Mouse (Mus musculus) liver, embryonic 13.5 days (tissue): ENCODE measurements around the gene Pde6h. TPM values are rescaled to one million over a fixed set of nuclear protein-coding genes. Genes with fewer than 3 reads are reported as not detected.
A peak's percentile ranks its signal among the peaks of the same experiment; 100 is the strongest.

ENCODE experiments used
- ATAC-seq: fragments of 200-750 bp; cut with Nextera tagmentation; 2 replicates; pipeline ENCODE4 v1.8.0; 2017; ENCODE audit warnings: low read depth, mild to moderate bottlenecking, moderate number of reproducible peaks, moderate library complexity
- DNase-seq: peaks from one replicate; pipeline ENCODE4 v3.0.0; 2022
- H3K27ac ChIP-seq: fragments of 300-500 bp; sonication (generic); 2 replicates; pipeline ENCODE4 v1.5.1; 2015; ENCODE audit warnings: moderate library complexity, mild to moderate bottlenecking, inconsistent platforms
- H3K27me3 ChIP-seq: fragments of 300-500 bp; sonication (generic); 2 replicates; pipeline ENCODE4 v1.6.1; 2015; ENCODE audit warnings: mild to moderate bottlenecking, inconsistent platforms
- H3K36me3 ChIP-seq: fragments of 300-500 bp; sonication (generic); 2 replicates; pipeline ENCODE4 v1.6.1; 2015; ENCODE audit warnings: mild to moderate bottlenecking, inconsistent platforms
- H3K4me1 ChIP-seq: fragments of 300-500 bp; sonication (generic); replicated peaks from 2 replicates; pipeline ENCODE4 v1.6.1; 2015; ENCODE audit warnings: inconsistent platforms
- H3K4me2 ChIP-seq: fragments of 300-500 bp; sonication (generic); 2 replicates; pipeline ENCODE4 v1.6.1; 2015; ENCODE audit warnings: inconsistent platforms, mild to moderate bottlenecking, moderate library complexity
- H3K4me3 ChIP-seq: fragments of 300-500 bp; sonication (generic); replicated peaks from 2 replicates; pipeline ENCODE4 v1.5.1; 2015; ENCODE audit warnings: mild to moderate bottlenecking, inconsistent platforms
- H3K9ac ChIP-seq: fragments of 300-500 bp; sonication (generic); 2 replicates; pipeline ENCODE4 v1.6.1; 2015; ENCODE audit warnings: mild to moderate bottlenecking, inconsistent platforms
- H3K9me3 ChIP-seq: fragments of 300-500 bp; sonication (generic); replicated peaks from 2 replicates; pipeline ENCODE4 v1.6.1; 2016; ENCODE audit warnings: inconsistent platforms
- WGBS: fragments of 180-500 bp; shearing (Covaris S2); methylation state at CpG from one replicate; pipeline ENCODE4 v1.1.7; 2015; ENCODE audit not compliant: insufficient replicate concordance; 5-methylcytosine and 5-hydroxymethylcytosine counted together
- polyA plus RNA-seq: library from polyadenylated mRNA; unstranded; fragments of >200 nt; fragmentation: Nextera tagmentation; extraction: Ambion mirVana; gene quantifications from 2 replicates; pipeline ENCODE4 v1.2.1, GENCODE M21; 2015

The Pde6h gene
- polyA plus RNA-seq, 1 experiment from 2014 or later: not detected

DNA sequence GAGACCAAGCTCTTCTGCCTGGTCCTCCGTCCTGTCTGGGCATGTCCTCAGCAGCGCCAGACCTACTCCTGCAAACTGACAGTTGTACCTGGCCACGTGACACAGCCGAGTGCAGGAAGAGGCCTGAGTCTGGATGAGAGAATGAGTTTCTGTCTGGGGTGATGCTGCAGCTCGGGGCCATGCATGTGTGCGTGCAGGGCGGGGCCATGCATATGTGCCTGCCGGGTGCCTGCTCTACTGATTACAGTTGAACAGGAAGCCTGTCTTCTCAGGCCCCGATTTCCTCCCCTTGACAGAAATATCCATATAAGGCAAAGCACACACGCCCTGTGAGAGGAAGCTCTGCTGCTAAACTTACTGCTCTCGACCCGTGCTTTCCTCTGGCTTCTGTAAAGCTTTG, 7.0 kb downstream of the Pde6h start:
- DNase-seq: peak; percentile 30
- H3K4me1 ChIP-seq: peaks cover 32% of the 10 kb centered on the region
- peak overlapping the region; percentile 50 for H3K27ac ChIP-seq
- peak; percentile 99 for ATAC-seq
- no peaks in the 10 kb centered on the region for H3K27me3 ChIP-seq
- peak overlapping the region; percentile 48 for H3K4me2 ChIP-seq
- H3K9me3 ChIP-seq: no peaks in the 10 kb centered on the region
- H3K36me3 ChIP-seq: peaks cover 8% of the 10 kb centered on the region
- peak overlapping the region; percentile 49 for H3K9ac ChIP-seq
- H3K4me3 ChIP-seq: 0 out of 2 replicates have a peak overlapping the region, but pooled peaks have one; percentile 8
- 6% methylated on average over 12 of the region's 12 CpGs for WGBS

DNA sequence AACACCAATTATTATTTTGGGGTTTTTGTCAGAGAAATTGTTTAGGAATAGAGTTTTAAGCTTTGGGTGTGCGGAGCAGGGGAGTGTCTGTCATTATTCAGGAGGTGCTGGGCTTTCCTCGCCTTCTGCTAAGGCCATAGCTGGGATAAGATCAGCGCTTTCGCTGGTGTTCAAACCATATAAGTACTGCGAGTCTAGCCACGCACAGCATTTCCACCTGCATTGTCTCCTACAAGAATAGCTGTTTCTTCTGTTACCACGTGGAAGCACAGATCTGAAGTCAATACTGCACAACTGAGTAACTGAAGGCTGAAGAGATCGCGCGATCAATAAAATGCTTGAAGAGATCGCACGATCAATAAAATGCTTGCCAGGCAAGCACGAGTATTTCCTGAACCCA, 7.6 kb downstream of the Pde6h start:
- peak overlapping the region; percentile 48 for H3K4me2 ChIP-seq
- H3K27ac ChIP-seq: peak overlapping the region; percentile 50
- H3K9me3 ChIP-seq: no peaks in the 10 kb centered on the region
- peaks cover 8% of the 10 kb centered on the region for H3K36me3 ChIP-seq
- no peak for DNase-seq
- peaks cover 32% of the 10 kb centered on the region for H3K4me1 ChIP-seq
- H3K4me3 ChIP-seq: no peak overlapping the region
- peak overlapping the region; percentile 49 for H3K9ac ChIP-seq
- ATAC-seq: 0 out of 2 replicates have a peak, but pooled peaks have one; percentile 33
- H3K27me3 ChIP-seq: no peaks in the 10 kb centered on the region
- WGBS: 51% methylated on average over 13 of the region's 13 CpGs

DNA sequence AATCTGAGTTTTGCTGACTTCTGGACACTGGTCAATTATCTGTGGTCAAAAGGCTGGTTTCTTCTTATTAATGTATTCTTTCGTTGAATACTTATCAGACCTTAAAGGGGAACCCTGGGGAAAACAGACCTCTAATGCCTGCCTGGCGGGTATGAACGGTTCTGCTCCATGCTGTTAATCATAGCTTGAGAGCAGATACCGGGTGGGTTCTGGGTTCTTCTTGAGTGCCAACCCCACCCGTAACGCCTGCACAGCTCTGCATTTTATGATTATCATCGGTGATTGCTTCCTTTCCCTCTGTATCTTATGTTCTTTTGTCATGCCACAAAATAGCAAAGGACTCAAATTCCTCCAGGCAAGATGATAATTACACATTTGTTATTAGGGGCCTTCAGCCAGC, 10.4 kb downstream of the Pde6h start:
- Histone ChIP-seq H3K9me3 (no peaks in the 10 kb centered on the region), H3K27me3 (no peaks in the 10 kb centered on the region), H3K9ac (no peak overlapping the region), H3K27ac (no peak overlapping the region), H3K4me1 (peaks cover 37% of the 10 kb centered on the region), H3K4me2 (no peak overlapping the region), H3K36me3 (peaks cover 5% of the 10 kb centered on the region), H3K4me3 (no peak overlapping the region)
- WGBS: 45% methylated on average over 7 of the region's 7 CpGs
- no peak for ATAC-seq
- no peak for DNase-seq

DNA sequence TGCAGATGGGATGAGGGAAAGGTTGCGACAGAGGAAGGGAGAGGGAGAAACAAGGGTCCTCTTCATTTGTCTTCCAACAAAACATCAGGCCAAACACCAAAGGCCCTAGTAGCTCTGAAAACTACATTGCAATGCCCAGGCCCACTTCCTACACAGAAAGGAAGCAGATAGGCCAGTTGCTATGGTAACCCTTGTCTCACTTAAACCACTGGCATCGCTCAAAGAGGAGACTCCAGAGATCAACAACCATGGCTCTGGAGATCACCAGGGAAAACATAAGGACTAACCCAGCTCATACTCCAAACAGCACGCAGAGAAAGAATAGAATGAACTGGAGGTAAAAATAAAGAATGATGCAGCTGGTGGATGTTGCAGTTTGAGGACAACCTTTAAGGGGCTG, 11.6 kb downstream of the Pde6h start:
- no peaks in the 10 kb centered on the region for H3K9me3 ChIP-seq
- H3K27me3 ChIP-seq: no peaks in the 10 kb centered on the region
- H3K4me1 ChIP-seq: peaks cover 47% of the 10 kb centered on the region
- no peak overlapping the region for H3K4me2 ChIP-seq
- H3K36me3 ChIP-seq: peaks cover 5% of the 10 kb centered on the region
- no peak overlapping the region for H3K9ac ChIP-seq
- DNase-seq: no peak
- WGBS: 43% methylated on average over 3 of the region's 3 CpGs
- ATAC-seq: no peak
- no peak overlapping the region for H3K4me3 ChIP-seq
- H3K27ac ChIP-seq: no peak overlapping the region

DNA sequence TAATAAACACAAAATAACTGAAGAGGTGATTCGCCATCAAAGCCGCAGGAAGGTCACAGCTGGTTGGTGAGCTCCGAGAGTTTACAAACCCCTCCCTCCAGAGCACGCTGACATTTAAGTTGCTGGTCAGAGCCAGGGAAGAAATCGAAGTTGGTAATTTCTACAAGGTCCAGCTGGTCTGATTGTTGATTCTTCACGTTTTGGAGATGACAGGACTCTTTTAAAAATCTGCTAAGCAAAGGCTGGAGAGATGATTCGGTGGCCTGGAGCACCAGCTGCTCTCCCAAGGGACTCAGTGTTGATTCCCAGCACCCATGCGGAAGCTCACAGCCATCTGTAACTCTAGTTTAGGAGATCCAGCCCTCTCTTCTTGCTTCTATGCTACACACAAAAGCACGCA, 12.7 kb downstream of the Pde6h start:
- H3K9me3 ChIP-seq: no peaks in the 10 kb centered on the region
- H3K4me1 ChIP-seq: peaks cover 47% of the 10 kb centered on the region
- no peak overlapping the region for H3K4me2 ChIP-seq
- H3K9ac ChIP-seq: no peak overlapping the region
- peaks cover 5% of the 10 kb centered on the region for H3K36me3 ChIP-seq
- H3K27ac ChIP-seq: no peak overlapping the region
- H3K27me3 ChIP-seq: no peaks in the 10 kb centered on the region
- H3K4me3 ChIP-seq: no peak overlapping the region
- ATAC-seq: no peak
- WGBS: 68% methylated on average over 9 of the region's 9 CpGs
- no peak for DNase-seq

DNA sequence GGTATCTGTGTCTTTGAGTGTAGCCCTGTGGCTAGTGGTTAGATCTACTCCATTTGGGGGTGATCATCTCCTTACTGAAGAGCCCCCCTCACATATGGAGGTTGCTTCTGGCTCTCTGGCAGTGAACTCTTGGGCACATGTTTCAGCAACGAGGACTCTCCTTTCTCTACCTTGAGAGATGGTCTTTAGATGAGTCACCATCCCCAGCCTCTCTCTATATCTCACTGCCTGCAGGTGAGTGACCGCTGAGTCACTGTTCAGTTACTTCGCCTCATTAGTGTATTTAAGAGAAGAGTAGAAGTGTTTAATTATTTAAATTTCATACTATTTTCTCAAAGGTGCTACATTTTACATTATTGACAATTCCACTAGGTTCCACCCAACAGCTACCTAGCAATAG, 13.5 kb downstream of the Pde6h start:
- 56% methylated on average over 3 of the region's 3 CpGs for WGBS
- H3K4me2 ChIP-seq: no peak overlapping the region
- H3K4me1 ChIP-seq: peaks cover 44% of the 10 kb centered on the region
- H3K27ac ChIP-seq: no peak overlapping the region
- ATAC-seq: no peak
- no peak overlapping the region for H3K4me3 ChIP-seq
- DNase-seq: no peak
- H3K27me3 ChIP-seq: no peaks in the 10 kb centered on the region
- H3K9me3 ChIP-seq: no peaks in the 10 kb centered on the region
- H3K9ac ChIP-seq: no peak overlapping the region
- H3K36me3 ChIP-seq: peaks cover 2% of the 10 kb centered on the region

DNA sequence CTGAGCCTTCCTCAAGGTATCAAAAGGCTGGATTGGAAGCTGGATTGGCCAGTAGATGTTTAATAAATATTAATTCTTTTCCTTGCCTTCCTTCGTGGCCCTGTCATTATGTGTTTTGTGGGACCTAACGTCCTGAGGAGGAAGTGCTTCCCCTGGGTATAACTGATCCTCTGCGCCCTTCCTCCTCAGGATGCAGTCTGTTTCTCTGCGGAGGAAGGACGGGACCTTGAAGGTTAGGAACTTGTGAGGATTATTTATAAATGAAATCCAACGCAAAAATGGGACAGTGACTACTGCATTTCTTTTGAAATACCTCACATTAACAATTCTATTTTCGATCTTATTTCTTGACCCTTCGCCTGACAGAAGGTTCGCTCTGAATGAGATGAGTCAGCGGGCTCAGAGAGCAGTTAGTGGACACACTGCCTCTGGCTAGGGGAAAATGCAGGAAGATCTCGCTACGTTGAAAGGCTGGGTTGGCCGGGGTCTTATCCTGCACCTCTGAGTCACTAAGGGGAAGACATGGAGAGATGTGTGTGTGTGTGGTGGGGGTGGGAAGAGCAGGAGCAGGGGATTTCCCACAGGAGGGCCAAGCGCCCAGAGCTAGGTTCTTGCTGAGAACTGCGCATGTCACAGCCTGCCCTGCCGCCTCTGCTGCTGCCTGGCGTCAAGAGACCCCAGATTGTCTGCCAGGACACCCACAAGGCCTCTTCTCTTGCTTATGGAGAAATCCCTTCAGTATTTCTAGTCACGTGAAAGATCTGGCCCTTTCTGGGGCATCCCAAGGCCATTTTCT, 14.9 kb downstream of the Pde6h start:
- H3K36me3 ChIP-seq: no peaks in the 10 kb centered on the region
- 27% methylated on average over 18 of the region's 18 CpGs for WGBS
- no peak for DNase-seq
- H3K9me3 ChIP-seq: no peaks in the 10 kb centered on the region
- peak overlapping the region; percentile 66 for H3K27ac ChIP-seq
- H3K4me1 ChIP-seq: peaks cover 52% of the 10 kb centered on the region
- H3K9ac ChIP-seq: peak overlapping the region; percentile 47; the same call in 1 of the 2 replicates
- peak overlapping the region; percentile 31 for H3K4me3 ChIP-seq
- ATAC-seq: peak; percentile 30; the same call in 1 of the 2 replicates
- no peaks in the 10 kb centered on the region for H3K27me3 ChIP-seq
- H3K4me2 ChIP-seq: peak overlapping the region; percentile 52

DNA sequence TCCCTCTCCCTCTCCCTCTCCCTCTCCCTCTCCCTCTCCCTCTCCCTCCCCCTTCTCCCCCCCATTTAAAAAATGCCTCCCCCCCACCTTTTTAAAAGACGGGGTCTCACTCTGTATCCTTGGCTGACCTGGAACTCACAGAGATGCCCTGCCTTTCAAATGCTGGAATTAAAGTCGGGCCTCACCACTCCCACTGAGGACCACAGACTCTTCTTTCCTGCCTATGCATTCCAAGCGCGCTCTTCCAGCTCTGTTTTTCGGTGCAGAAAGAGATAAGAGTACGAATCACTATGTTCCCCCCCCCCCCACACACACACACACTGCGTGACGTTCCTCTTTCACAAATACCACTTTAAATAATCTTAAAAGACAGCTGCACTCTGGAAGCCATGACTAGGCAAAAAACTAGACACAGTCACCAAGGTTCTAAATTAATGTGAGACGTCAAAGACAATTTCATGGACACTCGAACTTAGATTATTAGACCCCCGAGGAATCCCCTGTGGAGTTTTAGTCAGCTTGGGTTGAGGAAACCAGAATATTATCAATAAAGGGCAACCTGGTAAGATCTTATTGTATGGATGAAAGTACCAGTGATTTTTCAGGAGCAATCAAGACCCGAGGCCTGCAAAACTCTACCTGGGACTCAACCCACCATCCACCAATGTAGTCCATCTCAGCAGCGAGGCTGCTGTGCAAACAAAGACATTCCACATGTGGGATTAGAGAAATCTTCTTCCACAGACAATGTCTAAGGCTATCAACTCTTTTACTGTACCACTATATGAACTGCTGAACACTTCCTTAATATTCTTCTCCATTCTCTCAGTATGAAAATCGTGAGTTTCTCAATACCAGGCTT, 15.9 kb downstream of the Pde6h start:
- peak overlapping the region; percentile 59; the same call in 1 of the 2 replicates for H3K9ac ChIP-seq
- H3K4me1 ChIP-seq: peaks cover 56% of the 10 kb centered on the region
- 11% methylated on average over 14 of the region's 14 CpGs for WGBS
- no peaks in the 10 kb centered on the region for H3K36me3 ChIP-seq
- peak overlapping the region; percentile 42 for H3K4me2 ChIP-seq
- DNase-seq: no peak
- ATAC-seq: peak; percentile 35; the same call in 1 of the 2 replicates
- no peaks in the 10 kb centered on the region for H3K9me3 ChIP-seq
- H3K27me3 ChIP-seq: no peaks in the 10 kb centered on the region
- peak overlapping the region; percentile 77 for H3K27ac ChIP-seq
- peak overlapping the region; percentile 5 for H3K4me3 ChIP-seq

DNA sequence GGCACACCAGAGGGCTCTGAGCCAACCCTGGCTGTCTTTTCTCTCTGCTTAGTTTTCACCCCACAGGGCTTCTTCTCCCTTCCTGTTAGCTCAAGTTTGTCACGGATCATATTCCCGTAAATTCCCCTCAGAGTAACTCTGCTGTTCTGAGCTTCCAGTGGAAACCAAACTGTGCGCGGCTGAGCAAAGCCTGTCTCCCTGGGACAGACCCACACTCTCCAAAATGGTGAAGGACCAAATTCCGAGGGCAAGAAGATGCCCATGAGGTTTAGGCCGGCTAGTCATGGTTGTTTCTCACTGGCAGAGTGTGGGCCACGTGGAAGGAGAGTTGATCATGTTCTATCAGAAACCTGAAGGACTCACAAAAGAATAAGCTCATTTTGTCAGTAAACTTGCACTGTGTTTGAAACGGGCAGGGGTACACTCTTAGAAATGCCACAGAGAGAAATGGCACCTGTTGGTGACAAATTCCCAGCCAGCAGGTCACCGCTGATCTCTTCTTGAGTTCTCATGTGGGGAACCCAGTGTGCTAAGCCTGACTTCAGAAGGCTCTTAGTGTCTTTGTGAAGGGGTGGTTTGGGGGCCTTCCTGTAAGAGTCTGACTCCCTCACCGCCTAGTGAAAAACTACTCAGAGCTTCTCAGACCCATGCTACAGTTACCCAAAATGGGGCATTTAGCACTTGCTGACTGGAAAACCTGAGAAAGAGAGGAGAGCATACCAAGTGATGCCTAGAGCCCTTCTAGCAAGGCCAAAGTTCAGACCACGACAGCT, 16.7 kb downstream of the Pde6h start:
- Histone ChIP-seq H3K27ac (peak overlapping the region; percentile 77), H3K4me3 (peak overlapping the region; percentile 29), H3K9me3 (no peaks in the 10 kb centered on the region), H3K27me3 (no peaks in the 10 kb centered on the region), H3K36me3 (no peaks in the 10 kb centered on the region), H3K9ac (peak overlapping the region; percentile 59), H3K4me2 (peak overlapping the region; percentile 44), H3K4me1 (peaks cover 51% of the 10 kb centered on the region)
- WGBS: 24% methylated on average over 11 of the region's 11 CpGs
- ATAC-seq: no peak
- DNase-seq: no peak

DNA sequence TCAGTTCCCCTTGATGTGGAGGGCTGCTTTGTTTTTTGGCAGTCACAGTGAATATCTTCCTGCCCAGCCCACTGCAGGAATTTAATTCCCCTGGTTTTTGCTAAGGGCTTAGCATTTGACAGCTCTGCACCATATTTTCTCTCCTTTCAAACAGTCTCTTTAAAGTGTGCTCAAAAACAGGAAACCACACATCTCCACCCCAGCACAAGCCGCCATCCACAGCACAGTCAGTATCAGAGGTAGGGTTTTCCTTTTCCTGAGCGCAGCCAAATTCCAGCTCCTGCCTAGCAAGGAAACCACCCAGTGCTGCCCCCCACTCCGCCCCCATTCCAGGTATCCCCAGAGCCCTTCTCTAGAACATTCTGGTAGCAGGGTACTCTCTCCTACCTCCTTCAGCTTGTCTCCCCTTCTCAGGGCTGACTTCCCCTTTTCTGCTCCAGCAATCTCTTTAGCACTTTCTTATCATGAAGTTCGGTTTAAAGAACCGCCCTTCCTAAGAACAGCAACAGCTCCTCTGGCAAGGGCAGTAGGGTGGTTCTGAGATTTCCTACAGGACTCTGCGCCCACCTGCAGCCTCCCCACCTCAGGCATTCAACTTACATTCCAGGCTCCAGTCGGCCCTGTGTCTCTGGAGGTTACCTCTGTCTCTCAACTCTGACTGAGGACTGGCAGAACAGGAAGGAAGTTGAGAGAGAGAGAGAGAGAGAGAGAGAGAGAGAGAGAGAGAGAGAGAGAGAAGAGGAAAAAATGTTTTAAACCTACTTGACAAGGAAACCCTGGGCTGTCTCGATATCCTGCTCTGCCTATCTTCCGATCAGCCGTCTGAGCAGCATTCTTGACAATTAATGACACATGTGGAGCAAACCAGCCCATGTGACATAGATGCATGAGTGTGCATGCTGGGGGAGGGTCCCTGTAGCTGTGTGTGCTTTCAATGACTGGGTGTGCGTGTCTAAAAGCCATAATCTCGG, 17.7 kb downstream of the Pde6h start, which contains the start of gene Arhgdib:
TSS of gene Arhgdib (minus strand) at position 849 of the 971 bp plus-strand sequence.
- Histone ChIP-seq H3K9ac (peak within 1 kb of the TSS; percentile 59), H3K4me3 (peak within 1 kb of the TSS; percentile 29), H3K4me2 (peak within 1 kb of the TSS; percentile 44), H3K27ac (peak within 1 kb of the TSS; percentile 77), H3K36me3 (no peaks in the 10 kb centered on the region), H3K4me1 (peaks cover 51% of the 10 kb centered on the region), H3K9me3 (no peaks in the 10 kb centered on the region), H3K27me3 (no peaks in the 10 kb centered on the region)
- 7% methylated on average over 12 of the region's 12 CpGs for WGBS
- ATAC-seq (peak; percentile 57; the same call in 1 of the 2 replicates), DNase-seq (no peak)
